Mouse (Mus musculus) MEL (cell line): ENCODE results near the gene Ank2.

Experiments
- CTCF ChIP-seq, 3 experiments: IDR thresholded peaks in 2 of 3; conservative IDR thresholded peaks in 1 of 3; 2 replicates each; pipeline ENCODE4 v1.5.1; 2011 to 2012; ENCODE audit warnings: low read length in 3 of 3, low read depth in 2 of 3, mild to moderate bottlenecking in 2 of 3, improper control_type of control experiment in 1 of 3, inconsistent platforms in 1 of 3, mixed read lengths in 1 of 3, moderate library complexity in 1 of 3; ENCODE audit not compliant: control insufficient read depth in 1 of 3, insufficient read depth in 1 of 3, poor library complexity in 1 of 3, severe bottlenecking in 1 of 3
- EP300 ChIP-seq, 2 experiments: IDR thresholded peaks; 2 replicates each; pipeline ENCODE4 v1.6.1; 2011; ENCODE audit warnings: improper control_type of control experiment in 2 of 2, low read length in 2 of 2, low read depth in 1 of 2, mild to moderate bottlenecking in 1 of 2
- GABPA ChIP-seq: IDR thresholded peaks from 2 replicates; pipeline ENCODE4 v1.6.1; 2012; ENCODE audit warnings: low read depth, mild to moderate bottlenecking, inconsistent platforms, low read length, improper control_type of control experiment, moderate library complexity
- POLR2A ChIP-seq, 2 experiments: IDR thresholded peaks; 2 replicates each; pipeline ENCODE4 v1.6.1; 2011 to 2012; ENCODE audit warnings: low read length in 2 of 2, mild to moderate bottlenecking in 2 of 2, control low read depth in 1 of 2, improper control_type of control experiment in 1 of 2, low read depth in 1 of 2, moderate library complexity in 1 of 2; ENCODE audit not compliant: control insufficient read depth in 1 of 2, insufficient read depth in 1 of 2, poor library complexity in 1 of 2
- POLR2AphosphoS2 ChIP-seq: IDR thresholded peaks from 2 replicates; pipeline ENCODE4 v1.6.1; 2011; ENCODE audit warnings: low read length, improper control_type of control experiment
- RCOR1 ChIP-seq: IDR thresholded peaks from 2 replicates; pipeline ENCODE4 v1.6.1; 2012; ENCODE audit warnings: low read depth, mild to moderate bottlenecking, inconsistent platforms, low read length, improper control_type of control experiment
- TCF12 ChIP-seq: IDR thresholded peaks from 2 replicates; pipeline ENCODE4 v1.6.1; 2014; ENCODE audit warnings: low read depth, mild to moderate bottlenecking, inconsistent platforms, low read length, improper control_type of control experiment, moderate library complexity

DNA sequence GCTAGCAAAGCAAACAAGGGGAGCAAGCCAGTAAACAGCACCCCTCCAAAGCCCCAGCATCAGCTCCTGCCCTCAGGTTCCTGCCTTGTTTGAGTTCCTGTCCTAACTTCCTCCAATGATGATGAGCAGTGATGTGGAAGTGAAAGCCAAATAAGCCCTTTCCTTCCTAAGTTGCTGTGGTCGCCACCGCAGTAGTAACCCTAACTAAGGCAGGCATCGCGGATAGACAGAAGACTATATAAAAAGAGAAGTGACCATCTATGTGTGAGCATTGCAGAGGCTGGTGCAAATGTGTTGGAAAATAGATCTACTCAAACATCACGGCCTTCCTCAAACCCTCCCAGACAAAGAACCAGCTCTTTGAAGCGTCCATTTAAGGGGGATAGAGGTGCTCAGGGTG lies 167.6 kb downstream of the Ank2 start:
- TF ChIP-seq GABPA (no peak), RCOR1 (no peak), POLR2A (IDR thresholded peaks at IDR 0.05; ENCODE audit: control insufficient read depth in 1 of 2, insufficient read depth in 1 of 2, low read depth in 1 of 2, low read length in 2 of 2, poor library complexity in 1 of 2) (no peak), CTCF (IDR thresholded peaks at IDR 0.05 in 2 of 3, conservative IDR thresholded peaks at IDR 0.05 in 1 of 3; ENCODE audit: control insufficient read depth in 1 of 3, insufficient read depth in 1 of 3, low read depth in 2 of 3, low read length in 3 of 3, poor library complexity in 1 of 3, severe bottlenecking in 1 of 3) (no peak), POLR2AphosphoS2 (no peak), TCF12 (no peak), EP300 (IDR thresholded peaks at IDR 0.05; ENCODE audit: low read depth in 1 of 2, low read length in 2 of 2) (no peak)
